Mouse (Mus musculus) forebrain, embryonic 10.5 days (tissue): ENCODE measurements at regions not wholly inside any gene's neighbourhood (a gene's known extent, or its start where the extent isn't known, plus 50 kb on each side); places are given as distances from the start of the nearest gene placed in this dataset.
A peak's percentile ranks its signal among the peaks of the same experiment; 100 is the strongest.
"Not testable (repeated sequence)": the region's sequence is repeated elsewhere in the genome, so short reads cannot be mapped to it uniquely, and the experiment has no call there.

Source experiments
- DNase-seq: peaks from one replicate; pipeline ENCODE4 v3.0.0-alpha.2; 2017; ENCODE audit warnings: low spot score; ENCODE audit errors: extremely low spot score
- H3K27ac ChIP-seq: fragments of 300-500 bp; sonication (generic); 2 replicates; pipeline ENCODE4 v1.5.1; 2016; ENCODE audit warnings: mild to moderate bottlenecking
- H3K27me3 ChIP-seq: fragments of 300-500 bp; sonication (generic); 2 replicates; pipeline ENCODE4 v1.6.1; 2016; ENCODE audit warnings: mild to moderate bottlenecking; ENCODE audit not compliant: poor library complexity, severe bottlenecking
- H3K36me3 ChIP-seq: fragments of 300-500 bp; sonication (generic); replicated peaks from 2 replicates; pipeline ENCODE4 v1.6.1; 2016; ENCODE audit warnings: mild to moderate bottlenecking, moderate library complexity
- H3K4me1 ChIP-seq: fragments of 300-500 bp; sonication (generic); 2 replicates; pipeline ENCODE4 v1.6.1; 2016
- H3K4me3 ChIP-seq: fragments of 300-500 bp; sonication (generic); 2 replicates; pipeline ENCODE4 v1.5.1; 2016; ENCODE audit warnings: mild to moderate bottlenecking, moderate library complexity
- H3K9me3 ChIP-seq: fragments of 300-500 bp; sonication (generic); 2 replicates; pipeline ENCODE4 v1.6.1; 2016; ENCODE audit warnings: mild to moderate bottlenecking, moderate library complexity
- WGBS: fragments of 180-500 bp; shearing (Covaris S2); methylation state at CpG from one replicate; pipeline ENCODE4 v1.1.7; 2016; 5-methylcytosine and 5-hydroxymethylcytosine counted together

- no peaks in the 10 kb centered on the region for H3K36me3 ChIP-seq
- no peaks in the 10 kb centered on the region for H3K4me1 ChIP-seq
- no peak for DNase-seq
- 93% methylated on average over 4 of the region's 4 CpGs for WGBS
- H3K27me3 ChIP-seq, result no peaks in the 10 kb centered on the region
- no peak overlapping the region for H3K27ac ChIP-seq
- no peak overlapping the region for H3K4me3 ChIP-seq
- no peaks in the 10 kb centered on the region for H3K9me3 ChIP-seq
These were observed 1182.9 kb upstream of the Manea start for GRCm38 (mm10) chr4:27529565-27529964.

- Histone ChIP-seq H3K27me3 (no peaks in the 10 kb centered on the region), H3K4me1 (no peaks in the 10 kb centered on the region), H3K27ac (no peak overlapping the region), H3K9me3 (no peaks in the 10 kb centered on the region), H3K4me3 (no peak overlapping the region), H3K36me3 (no peaks in the 10 kb centered on the region)
- 80% methylated on average over 4 of the region's 4 CpGs for WGBS
- no peak for DNase-seq
These were observed 1173.6 kb upstream of the Manea start for GRCm38 (mm10) chr4:27520295-27520694.

GRCm38 (mm10) chr4:27504829-27505804 lies 1158.4 kb upstream of the Manea start:
- Histone ChIP-seq H3K4me3 (peak overlapping the region; percentile 30), H3K4me1 (peaks cover 13% of the 10 kb centered on the region), H3K27me3 (peaks cover 5% of the 10 kb centered on the region; the same call in 1 of the 2 replicates), H3K36me3 (no peaks in the 10 kb centered on the region), H3K27ac (peak overlapping the region; percentile 63; the same call in 1 of the 2 replicates), H3K9me3 (no peaks in the 10 kb centered on the region)
- peak; percentile 30 for DNase-seq
- WGBS, result 32% methylated on average over 14 of the region's 14 CpGs

DNA sequence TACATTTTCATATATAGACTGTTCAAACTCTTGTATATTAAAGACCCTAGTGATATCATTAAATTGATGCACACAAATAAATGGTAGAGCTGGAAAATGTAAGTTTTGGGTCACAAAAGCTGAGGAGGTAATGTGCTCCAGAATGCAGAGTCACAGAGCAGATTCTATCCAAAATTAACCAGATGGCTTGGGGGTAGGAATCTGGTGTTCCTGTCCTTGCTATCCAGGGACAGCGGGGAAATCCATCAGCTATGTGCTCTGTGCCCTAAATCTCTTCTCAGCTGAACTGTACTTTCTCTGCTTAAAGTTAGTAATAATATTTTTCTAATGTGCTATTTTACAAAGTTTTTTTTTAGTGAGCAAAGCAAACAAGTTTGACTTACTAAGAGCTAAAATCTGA lies 1151.2 kb upstream of the Manea start:
- DNase-seq, result no peak
- no peak overlapping the region for H3K4me3 ChIP-seq
- H3K9me3 ChIP-seq, result no peaks in the 10 kb centered on the region
- no peak overlapping the region for H3K27ac ChIP-seq
- no peaks in the 10 kb centered on the region for H3K4me1 ChIP-seq
- peaks cover under 1% of the 10 kb centered on the region; the same call in 1 of the 2 replicates for H3K27me3 ChIP-seq
- no peaks in the 10 kb centered on the region for H3K36me3 ChIP-seq
- 93% methylated on average over 1 of the region's 1 CpGs for WGBS

DNA sequence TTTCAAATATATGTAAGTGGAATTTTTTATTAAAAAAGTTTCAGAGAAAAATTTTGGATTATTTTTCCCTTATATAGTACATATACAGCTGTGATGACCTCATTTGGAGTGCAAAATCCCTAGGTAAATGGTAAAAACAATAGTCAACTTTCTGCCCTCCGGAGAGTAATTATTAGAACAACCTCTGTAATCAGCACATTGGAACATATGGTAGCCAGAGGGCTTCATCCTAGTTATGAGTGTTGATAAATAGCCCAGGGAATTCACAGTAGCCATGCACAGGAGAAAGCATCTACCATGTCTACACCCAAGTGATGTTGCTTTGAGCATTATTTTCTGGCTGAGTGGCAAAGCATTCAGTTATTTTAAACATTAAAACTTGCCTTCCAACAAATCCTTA lies 1150.6 kb upstream of the Manea start:
- no peaks in the 10 kb centered on the region for H3K4me1 ChIP-seq
- no peak for DNase-seq
- H3K27ac ChIP-seq, result no peak overlapping the region
- no peaks in the 10 kb centered on the region for H3K9me3 ChIP-seq
- H3K4me3 ChIP-seq, result no peak overlapping the region
- H3K36me3 ChIP-seq, result no peaks in the 10 kb centered on the region
- H3K27me3 ChIP-seq, result no peaks in the 10 kb centered on the region
- 85% methylated on average over 1 of the region's 1 CpGs for WGBS

DNA sequence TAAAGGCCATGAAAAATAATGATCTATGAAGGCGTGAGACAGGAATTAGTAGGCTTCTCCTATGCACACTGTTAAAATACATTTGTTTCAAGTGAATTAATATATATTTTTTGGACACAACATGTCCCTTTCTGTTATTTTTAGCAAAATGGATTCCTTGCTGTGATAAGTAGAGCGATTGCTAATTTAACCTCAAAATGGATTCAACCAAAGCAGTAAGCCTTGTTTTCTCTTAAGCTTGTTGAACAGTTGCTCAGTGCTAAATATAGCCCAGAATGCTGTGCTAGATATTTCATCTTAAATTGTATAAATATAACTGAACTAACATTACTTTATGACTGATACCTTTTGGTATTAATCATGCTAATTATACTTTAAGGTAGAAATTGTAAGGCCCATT lies 1144.6 kb upstream of the Manea start:
- Histone ChIP-seq H3K27me3 (no peaks in the 10 kb centered on the region), H3K9me3 (no peaks in the 10 kb centered on the region), H3K36me3 (no peaks in the 10 kb centered on the region), H3K4me1 (no peaks in the 10 kb centered on the region), H3K27ac (no peak overlapping the region), H3K4me3 (no peak overlapping the region)
- WGBS, result 90% methylated on average over 2 of the region's 2 CpGs
- DNase-seq, result no peak

DNA sequence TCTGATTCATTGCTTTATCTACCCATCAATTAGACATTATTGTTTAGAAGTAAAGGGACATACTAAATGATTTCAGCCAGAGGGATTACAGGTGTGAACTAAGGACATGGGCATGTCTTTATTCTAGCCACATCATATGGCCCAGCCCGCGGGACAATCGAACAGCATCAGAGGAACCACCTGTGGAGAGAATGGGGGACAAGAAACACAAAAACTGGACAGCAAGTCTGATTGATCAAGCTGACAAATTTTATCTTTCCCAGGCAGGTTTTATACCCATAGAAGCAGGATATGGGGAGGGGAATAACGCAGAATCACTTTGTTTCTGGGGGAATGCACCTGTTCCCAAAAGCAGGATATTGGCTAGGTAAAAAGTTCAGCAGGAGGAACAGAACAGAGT lies 1103.2 kb upstream of the Manea start:
- no peaks in the 10 kb centered on the region for H3K36me3 ChIP-seq
- WGBS, result 92% methylated on average over 4 of the region's 4 CpGs
- DNase-seq, result no peak

DNA sequence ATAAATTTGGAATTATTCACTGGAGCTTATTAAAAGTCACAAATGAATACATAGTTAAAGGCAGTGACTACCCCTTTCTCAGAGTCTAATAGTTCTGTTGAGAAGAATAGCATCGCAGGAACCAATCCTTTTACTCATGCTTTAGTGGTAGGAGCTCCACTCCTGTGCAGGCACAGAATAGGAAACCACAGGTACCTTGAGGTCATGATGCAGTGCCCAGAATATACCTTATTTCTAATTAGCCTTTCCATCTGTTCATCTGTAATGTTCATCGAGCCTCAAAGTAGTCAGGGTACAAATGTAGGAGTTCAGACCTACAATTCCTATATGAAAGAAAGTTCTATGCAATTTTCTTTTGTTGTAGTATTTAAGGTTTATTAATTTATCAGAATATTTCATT lies 1099.6 kb upstream of the Manea start:
- Histone ChIP-seq H3K9me3 (peaks cover 4% of the 10 kb centered on the region; the same call in 1 of the 2 replicates), H3K4me1 (no peaks in the 10 kb centered on the region), H3K36me3 (no peaks in the 10 kb centered on the region), H3K4me3 (no peak overlapping the region), H3K27ac (no peak overlapping the region), H3K27me3 (no peaks in the 10 kb centered on the region)
- no peak for DNase-seq
- WGBS, result 91% methylated on average over 2 of the region's 2 CpGs

More for the DNA sequence above, 1103.2 kb upstream of the Manea start:
- Histone ChIP-seq H3K27me3 (no peaks in the 10 kb centered on the region), H3K4me3 (no peak overlapping the region), H3K9me3 (peaks cover 4% of the 10 kb centered on the region; the same call in 1 of the 2 replicates), H3K4me1 (no peaks in the 10 kb centered on the region), H3K27ac (no peak overlapping the region)

- H3K9me3 ChIP-seq, result no peaks in the 10 kb centered on the region
- DNase-seq, result no peak
- WGBS, result 69% methylated on average over 5 of the region's 5 CpGs
- H3K36me3 ChIP-seq, result no peaks in the 10 kb centered on the region
- no peaks in the 10 kb centered on the region for H3K27me3 ChIP-seq
- no peak overlapping the region for H3K27ac ChIP-seq
- no peaks in the 10 kb centered on the region for H3K4me1 ChIP-seq
- no peak overlapping the region for H3K4me3 ChIP-seq
These were observed 1082.6 kb upstream of the Manea start for GRCm38 (mm10) chr4:27429210-27429789.

- Histone ChIP-seq H3K27me3 (no peaks in the 10 kb centered on the region), H3K9me3 (no peaks in the 10 kb centered on the region), H3K36me3 (no peaks in the 10 kb centered on the region), H3K4me3 (no peak overlapping the region), H3K27ac (no peak overlapping the region), H3K4me1 (no peaks in the 10 kb centered on the region)
- 93% methylated on average over 7 of the region's 7 CpGs for WGBS
- no peak for DNase-seq
These were observed 1079.2 kb upstream of the Manea start for GRCm38 (mm10) chr4:27425902-27426301.

DNA sequence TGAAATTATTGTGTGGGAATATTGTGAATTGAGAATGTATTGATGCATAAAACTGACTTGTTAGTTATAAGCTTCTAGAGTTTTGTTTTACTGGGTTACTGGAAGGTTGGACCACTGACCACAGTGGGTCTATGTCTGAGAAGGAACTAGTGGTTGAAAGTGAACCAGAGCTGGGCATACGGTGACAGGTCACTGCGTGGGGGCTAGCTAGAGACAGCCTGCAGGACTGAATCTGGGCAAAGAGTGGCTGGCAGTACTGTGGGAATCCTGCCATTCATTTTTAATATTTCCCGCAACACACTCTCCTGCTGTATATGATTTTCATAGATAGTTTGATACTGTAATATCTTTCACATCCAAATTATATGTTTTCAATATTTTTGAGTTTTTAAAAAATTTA lies 1077.2 kb upstream of the Manea start:
- Histone ChIP-seq H3K4me1 (no peaks in the 10 kb centered on the region), H3K36me3 (no peaks in the 10 kb centered on the region), H3K27me3 (no peaks in the 10 kb centered on the region), H3K27ac (no peak overlapping the region), H3K4me3 (no peak overlapping the region), H3K9me3 (no peaks in the 10 kb centered on the region)
- no peak for DNase-seq
- WGBS, result 97% methylated on average over 3 of the region's 3 CpGs

DNA sequence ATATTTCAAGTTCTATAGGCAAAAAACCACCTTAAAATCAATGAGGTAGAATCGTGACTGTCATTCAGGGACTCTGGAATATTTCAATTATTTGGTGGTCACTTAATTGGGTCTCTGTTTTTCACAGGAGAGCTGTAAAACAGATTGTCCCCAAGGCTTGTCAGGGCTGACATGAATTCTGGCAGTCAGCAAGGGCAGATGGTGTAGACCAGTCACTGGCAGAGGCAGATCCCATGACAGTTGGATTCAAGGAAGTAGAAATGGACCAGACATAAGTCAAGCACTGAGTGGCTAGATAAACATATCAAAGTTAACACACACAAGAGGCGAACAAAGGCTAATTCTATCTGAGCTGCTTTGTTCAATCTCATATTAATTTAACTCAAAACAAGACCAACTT lies 1071.8 kb upstream of the Manea start:
- DNase-seq, result no peak
- H3K27me3 ChIP-seq, result no peaks in the 10 kb centered on the region
- no peaks in the 10 kb centered on the region for H3K4me1 ChIP-seq
- 93% methylated on average over 2 of the region's 2 CpGs for WGBS
- no peak overlapping the region for H3K27ac ChIP-seq
- H3K9me3 ChIP-seq, result no peaks in the 10 kb centered on the region
- H3K36me3 ChIP-seq, result no peaks in the 10 kb centered on the region
- no peak overlapping the region for H3K4me3 ChIP-seq

- not testable (repeated sequence) for DNase-seq, H3K4me3 ChIP-seq, H3K27ac ChIP-seq, H3K36me3 ChIP-seq, H3K27me3 ChIP-seq, H3K9me3 ChIP-seq, H3K4me1 ChIP-seq
- 89% methylated on average over 5 of the region's 5 CpGs for WGBS
These were observed 1038.2 kb upstream of the Manea start for GRCm38 (mm10) chr4:27384941-27385340.
